30 mouse cellular contexts compared by ENCODE assay signal in genomic region chr1:136277366-136277765, GRCm38 (mm10). TPM values are rescaled to one million over a fixed set of nuclear protein-coding genes. Genes with fewer than 3 reads are reported as not detected.
"Had no signal": no experiment of that assay in that cellular context is flagged by ENCODE, and none has a peak within 500 bp of the region (broad histone marks: within the 10 kb centered on the region; RNA-seq: fewer than 3 reads in every experiment).

No protein-coding gene starts in this region.

- H3K4me1 ChIP-seq: heart, embryonic 15.5 days; hindbrain, embryonic 10.5 days; hindbrain, embryonic 12.5 days; intestine, embryonic 15.5 days; kidney, embryonic 15.5 days; limb, embryonic 13.5 days; limb, embryonic 15.5 days; liver, embryonic 12.5 days had no signal

- H3K9ac ChIP-seq: heart, embryonic 13.5 days; heart, embryonic 15.5 days; hindbrain, embryonic 12.5 days; hindbrain, embryonic 14.5 days; intestine, embryonic 15.5 days; kidney, embryonic 15.5 days; limb, embryonic 13.5 days; limb, embryonic 15.5 days; liver, embryonic 12.5 days had no signal

- H3K4me3 ChIP-seq: heart, adult 2 months; heart, embryonic 13.5 days; heart, embryonic 15.5 days; hindbrain, embryonic 10.5 days; hindbrain, embryonic 12.5 days; intestine, embryonic 15.5 days; kidney, embryonic 15.5 days; limb, embryonic 13.5 days; limb, embryonic 15.5 days; liver, embryonic 12.5 days had no signal

- H3K27ac ChIP-seq: heart, adult 2 months; heart, embryonic 13.5 days; heart, embryonic 15.5 days; hindbrain, embryonic 10.5 days; hindbrain, embryonic 12.5 days; hindbrain, embryonic 14.5 days; intestine, embryonic 15.5 days; kidney, embryonic 15.5 days; kidney, postnatal 0 days; limb, embryonic 13.5 days; limb, embryonic 15.5 days; liver, embryonic 12.5 days had no signal

- ATAC-seq: hindbrain, embryonic 16.5 days; inflammation-experienced regulatory T-cells, adult 6 months; intestine, embryonic 15.5 days; liver, embryonic 12.5 days had no signal

- H3K4me2 ChIP-seq: heart, embryonic 11.5 days; heart, embryonic 13.5 days; heart, embryonic 15.5 days; hindbrain, embryonic 12.5 days; hindbrain, embryonic 14.5 days; intestine, embryonic 15.5 days; kidney, embryonic 15.5 days; limb, embryonic 13.5 days; limb, embryonic 15.5 days; liver, embryonic 12.5 days had no signal

- DNase-seq: gastrocnemius, postnatal 14 days; gastrocnemius, postnatal 36 days; heart, adult 2 months; heart, postnatal 14 days; heart, postnatal 36 days; kidney, adult 11 months; kidney, adult 2 months; kidney, adult 9 months; kidney, postnatal 14 days; kidney, postnatal 36 days; layer of hippocampus, adult 9-11 months; layer of hippocampus, postnatal 36 days; left cerebral cortex, postnatal 4 days had no signal

- H3K9me3 ChIP-seq: heart, embryonic 13.5 days; heart, embryonic 15.5 days; hindbrain, embryonic 10.5 days; hindbrain, embryonic 12.5 days; intestine, embryonic 15.5 days; kidney, embryonic 15.5 days; limb, embryonic 13.5 days; limb, embryonic 15.5 days; liver, embryonic 12.5 days had no signal

- H3K27me3 ChIP-seq: heart, embryonic 13.5 days; heart, embryonic 15.5 days; hindbrain, embryonic 12.5 days; intestine, embryonic 15.5 days; kidney, embryonic 15.5 days; limb, embryonic 13.5 days; limb, embryonic 15.5 days; liver, embryonic 12.5 days had no signal

RNA-seq across cellular contexts. Expression of gene Gpr25, which starts 16.7 kb away (rescaled TPM):
- polyA plus RNA-seq: gonadal fat pad, adult 2 months; heart, adult 2 months; heart, embryonic 11.5 days; heart, embryonic 13.5 days; heart, postnatal 0 days; hindbrain, embryonic 10.5 days; hindbrain, embryonic 12.5 days; inflammation-experienced regulatory T-cells, adult 6 months; intestine, embryonic 15.5 days; kidney, embryonic 15.5 days; kidney, postnatal 0 days; limb, embryonic 11.5 days; limb, embryonic 13.5 days; limb, embryonic 15.5 days; liver, embryonic 12.5 days had no signal

RNA-seq across cellular contexts. Expression of gene Inava, which starts 43.3 kb away (rescaled TPM):
- polyA plus RNA-seq: heart, postnatal 0 days had no signal
